Mouse (Mus musculus): ENCODE data around the gene Arhgef12. TPM values are rescaled to one million over a fixed set of nuclear protein-coding genes. Genes with fewer than 3 reads are reported as not detected.
"Not testable (repeated sequence)": the region's sequence is repeated elsewhere in the genome, so short reads cannot be mapped to it uniquely, and the experiment has no call there.

The Arhgef12 gene
- polyA plus RNA-seq, 1 experiment from 2014 or later: 14.0 TPM

DNA sequence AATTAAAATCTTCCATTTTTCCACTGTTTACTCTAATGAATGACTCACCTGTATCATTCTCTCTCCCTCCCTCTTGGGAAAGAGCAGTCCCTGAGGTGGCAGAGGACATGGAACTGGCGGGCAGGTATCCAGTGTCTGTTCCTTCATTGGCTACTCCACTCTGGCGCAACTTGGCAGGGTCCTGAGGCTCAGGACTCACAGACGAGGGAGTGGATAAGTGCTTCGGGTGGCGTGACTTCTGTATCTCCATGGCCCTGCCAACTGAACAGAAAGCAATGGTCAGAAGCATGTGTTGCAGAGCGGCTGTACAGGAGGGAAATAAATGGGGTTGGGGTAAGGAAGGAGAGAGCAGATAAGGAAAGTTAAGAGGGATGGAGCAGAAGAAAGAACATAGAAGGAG is 109.5 kb downstream of the Arhgef12 start:
- WGBS: 92% methylated on average over 6 of the region's 6 CpGs
- Histone ChIP-seq H3K27me3 (replicated peaks; ENCODE audit: control insufficient read depth, insufficient read depth, low read length) (no peaks in the 10 kb centered on the region), H3K9ac (ENCODE audit: low read depth, low read length) (no peak overlapping the region), H3K4me1 (ENCODE audit: control insufficient read depth, insufficient read depth, low read length) (no peaks in the 10 kb centered on the region), H3K36me3 (ENCODE audit: control insufficient read depth, insufficient read depth, low read length) (peaks cover 92% of the 10 kb centered on the region), H3K4me2 (ENCODE audit: low read depth, low read length) (no peak overlapping the region), H3K9me3 (ENCODE audit: control insufficient read depth, low read length) (no peaks in the 10 kb centered on the region), H3K27ac (replicated peaks; ENCODE audit: low read depth, low read length) (no peak overlapping the region), H3K4me3 (ENCODE audit: low read depth, low read length) (no peak overlapping the region)
- ATAC-seq (ENCODE audit: low read depth) (no peak), DNase-seq (ENCODE audit: low spot score) (no peak)

DNA sequence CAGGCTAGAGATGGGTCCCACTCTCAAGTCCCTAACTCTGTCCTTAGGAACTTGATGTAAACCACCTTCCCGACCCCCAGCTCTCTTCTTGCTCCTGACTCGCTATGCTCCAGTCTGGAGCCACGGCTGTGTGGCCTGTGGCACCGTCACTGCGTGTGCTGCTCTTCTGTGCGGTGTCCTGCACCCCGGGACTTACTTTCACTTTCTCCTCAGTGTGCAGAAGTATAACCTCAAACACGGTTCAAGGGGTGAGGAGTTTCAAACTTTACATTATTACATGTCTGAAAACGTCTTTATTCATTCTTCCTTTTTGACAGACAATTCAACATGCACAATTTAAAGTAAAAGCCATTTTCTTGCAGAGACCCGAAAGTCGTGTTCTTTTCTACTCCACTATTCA is 111.7 kb downstream of the Arhgef12 start:
- DNase-seq (ENCODE audit: low spot score): no peak
- Histone ChIP-seq H3K4me1 (ENCODE audit: control insufficient read depth, insufficient read depth, low read length) (no peaks in the 10 kb centered on the region), H3K9me3 (ENCODE audit: control insufficient read depth, low read length) (no peaks in the 10 kb centered on the region), H3K4me3 (ENCODE audit: low read depth, low read length) (no peak overlapping the region), H3K36me3 (ENCODE audit: control insufficient read depth, insufficient read depth, low read length) (peaks cover 88% of the 10 kb centered on the region), H3K27me3 (replicated peaks; ENCODE audit: control insufficient read depth, insufficient read depth, low read length) (no peaks in the 10 kb centered on the region), H3K4me2 (ENCODE audit: low read depth, low read length) (no peak overlapping the region), H3K27ac (replicated peaks; ENCODE audit: low read depth, low read length) (no peak overlapping the region), H3K9ac (ENCODE audit: low read depth, low read length) (no peak overlapping the region)
- WGBS: 93% methylated on average over 11 of the region's 11 CpGs
- no peak for ATAC-seq (ENCODE audit: low read depth)

GRCm38 (mm10) chr9:42994708-42995107 is 112.3 kb downstream of the Arhgef12 start:
- H3K9me3 ChIP-seq (ENCODE audit: control insufficient read depth, low read length): no peaks in the 10 kb centered on the region
- DNase-seq (ENCODE audit: low spot score) (no peak), ATAC-seq (ENCODE audit: low read depth) (no peak)
- H3K27ac ChIP-seq (replicated peaks; ENCODE audit: low read depth, low read length): no peak overlapping the region
- no peaks in the 10 kb centered on the region for H3K27me3 ChIP-seq (replicated peaks; ENCODE audit: control insufficient read depth, insufficient read depth, low read length)
- no peak overlapping the region for H3K4me2 ChIP-seq (ENCODE audit: low read depth, low read length)
- peaks cover 86% of the 10 kb centered on the region for H3K36me3 ChIP-seq (ENCODE audit: control insufficient read depth, insufficient read depth, low read length)
- WGBS: 90% methylated on average over 4 of the region's 4 CpGs
- H3K4me3 ChIP-seq (ENCODE audit: low read depth, low read length): no peak overlapping the region
- no peak overlapping the region for H3K9ac ChIP-seq (ENCODE audit: low read depth, low read length)
- H3K4me1 ChIP-seq (ENCODE audit: control insufficient read depth, insufficient read depth, low read length): no peaks in the 10 kb centered on the region

DNA sequence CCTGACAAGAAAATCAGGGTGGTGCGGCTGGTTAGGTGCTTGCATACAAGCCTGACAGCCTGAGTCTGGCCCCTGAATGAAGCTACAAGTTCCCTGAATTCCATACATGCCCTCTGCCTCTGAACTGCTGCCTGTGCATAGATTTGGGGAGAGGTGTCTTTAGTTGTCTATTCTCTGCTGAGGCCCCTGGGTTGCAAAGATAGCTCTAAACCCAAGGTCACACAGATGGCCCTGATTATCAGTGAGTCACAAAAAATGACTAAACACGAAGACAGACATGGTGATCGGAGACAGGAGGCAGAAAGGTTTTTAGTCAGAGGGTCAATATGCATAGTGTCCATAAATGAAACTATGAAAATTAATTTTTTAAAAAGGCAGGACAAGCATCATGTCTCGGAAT is 113.4 kb downstream of the Arhgef12 start:
- Histone ChIP-seq H3K9ac (ENCODE audit: low read depth, low read length) (no peak overlapping the region), H3K27ac (replicated peaks; ENCODE audit: low read depth, low read length) (no peak overlapping the region), H3K4me1 (ENCODE audit: control insufficient read depth, insufficient read depth, low read length) (no peaks in the 10 kb centered on the region), H3K36me3 (ENCODE audit: control insufficient read depth, insufficient read depth, low read length) (peaks cover 83% of the 10 kb centered on the region), H3K27me3 (replicated peaks; ENCODE audit: control insufficient read depth, insufficient read depth, low read length) (no peaks in the 10 kb centered on the region), H3K9me3 (ENCODE audit: control insufficient read depth, low read length) (no peaks in the 10 kb centered on the region), H3K4me2 (ENCODE audit: low read depth, low read length) (no peak overlapping the region), H3K4me3 (ENCODE audit: low read depth, low read length) (no peak overlapping the region)
- WGBS: 82% methylated on average over 4 of the region's 4 CpGs
- ATAC-seq (ENCODE audit: low read depth) (no peak), DNase-seq (ENCODE audit: low spot score) (no peak)

GRCm38 (mm10) chr9:42987988-42988387 is 119.1 kb downstream of the Arhgef12 start:
- Histone ChIP-seq H3K4me1 (ENCODE audit: control insufficient read depth, insufficient read depth, low read length) (no peaks in the 10 kb centered on the region), H3K27ac (replicated peaks; ENCODE audit: low read depth, low read length) (no peak overlapping the region), H3K4me3 (ENCODE audit: low read depth, low read length) (no peak overlapping the region), H3K9me3 (ENCODE audit: control insufficient read depth, low read length) (no peaks in the 10 kb centered on the region), H3K4me2 (ENCODE audit: low read depth, low read length) (no peak overlapping the region), H3K9ac (ENCODE audit: low read depth, low read length) (no peak overlapping the region), H3K27me3 (replicated peaks; ENCODE audit: control insufficient read depth, insufficient read depth, low read length) (no peaks in the 10 kb centered on the region), H3K36me3 (ENCODE audit: control insufficient read depth, insufficient read depth, low read length) (peaks cover 84% of the 10 kb centered on the region)
- DNase-seq (ENCODE audit: low spot score) (no peak), ATAC-seq (ENCODE audit: low read depth) (no peak)
- WGBS: 88% methylated on average over 4 of the region's 4 CpGs

DNA sequence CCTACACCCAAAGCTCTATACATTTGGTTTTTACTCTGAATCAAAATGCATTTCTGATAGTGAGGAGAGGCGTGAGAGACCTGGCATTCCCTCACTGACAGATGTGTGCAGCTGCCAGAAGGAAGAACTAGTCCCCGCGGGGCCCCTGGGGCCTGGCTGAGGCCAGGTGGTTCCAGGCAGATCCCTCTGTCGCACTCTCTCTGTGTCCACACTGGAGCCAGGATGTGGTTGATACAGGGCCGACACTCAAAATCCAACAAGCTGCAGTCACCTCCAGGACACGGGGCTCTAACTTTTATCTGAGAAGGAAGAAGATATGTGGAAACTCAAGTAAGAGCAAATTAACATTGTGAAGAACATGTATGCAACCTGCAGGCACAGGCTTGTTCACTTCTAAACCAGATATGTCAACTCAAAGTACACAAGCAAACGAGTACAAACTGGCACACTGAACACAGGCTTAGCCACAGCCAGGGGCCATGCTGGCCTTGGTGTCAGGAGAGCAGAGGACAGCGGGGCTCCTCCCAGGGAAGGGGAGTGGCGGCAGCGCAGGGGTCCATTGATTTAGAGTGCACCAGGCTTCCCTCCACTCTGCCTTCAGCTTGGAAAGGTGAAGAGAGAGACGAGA is 138.0 kb downstream of the Arhgef12 start:
- H3K4me1 ChIP-seq (ENCODE audit: control insufficient read depth, insufficient read depth, low read length): no peaks in the 10 kb centered on the region
- DNase-seq (ENCODE audit: low spot score) (peak; percentile 55), ATAC-seq (ENCODE audit: low read depth) (peak; percentile 65)
- peaks cover 76% of the 10 kb centered on the region for H3K36me3 ChIP-seq (ENCODE audit: control insufficient read depth, insufficient read depth, low read length)
- no peaks in the 10 kb centered on the region for H3K9me3 ChIP-seq (ENCODE audit: control insufficient read depth, low read length)
- 59% methylated on average over 11 of the region's 11 CpGs for WGBS
- no peak overlapping the region for H3K4me3 ChIP-seq (ENCODE audit: low read depth, low read length)
- no peaks in the 10 kb centered on the region for H3K27me3 ChIP-seq (replicated peaks; ENCODE audit: control insufficient read depth, insufficient read depth, low read length)
- no peak overlapping the region for H3K9ac ChIP-seq (ENCODE audit: low read depth, low read length)
- H3K27ac ChIP-seq (replicated peaks; ENCODE audit: low read depth, low read length): no peak overlapping the region
- no peak overlapping the region for H3K4me2 ChIP-seq (ENCODE audit: low read depth, low read length)

DNA sequence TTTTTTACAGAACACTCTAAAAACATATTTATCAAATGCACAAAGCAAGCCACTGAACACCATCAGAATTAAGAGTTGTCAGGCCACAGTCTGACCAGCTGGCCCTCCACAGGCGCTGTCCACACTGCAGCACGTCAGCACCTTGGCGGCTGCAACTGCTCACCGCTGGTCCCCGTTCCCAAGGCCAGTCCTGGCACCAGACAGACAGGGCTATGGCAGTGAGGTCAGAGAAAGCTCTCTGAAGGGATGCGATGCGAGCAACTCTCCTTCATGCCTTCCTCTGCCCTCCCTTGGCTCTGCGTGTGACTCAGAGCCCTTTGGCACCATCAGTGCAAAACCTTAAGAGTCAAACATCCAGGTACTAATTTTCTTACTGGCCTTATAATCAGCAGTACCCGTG is 139.3 kb downstream of the Arhgef12 start:
- WGBS: 84% methylated on average over 9 of the region's 9 CpGs
- Histone ChIP-seq H3K4me2 (ENCODE audit: low read depth, low read length) (no peak overlapping the region), H3K27me3 (replicated peaks; ENCODE audit: control insufficient read depth, insufficient read depth, low read length) (no peaks in the 10 kb centered on the region), H3K36me3 (ENCODE audit: control insufficient read depth, insufficient read depth, low read length) (peaks cover 64% of the 10 kb centered on the region), H3K4me1 (ENCODE audit: control insufficient read depth, insufficient read depth, low read length) (no peaks in the 10 kb centered on the region), H3K27ac (replicated peaks; ENCODE audit: low read depth, low read length) (no peak overlapping the region), H3K9ac (ENCODE audit: low read depth, low read length) (no peak overlapping the region), H3K9me3 (ENCODE audit: control insufficient read depth, low read length) (no peaks in the 10 kb centered on the region), H3K4me3 (ENCODE audit: low read depth, low read length) (no peak overlapping the region)
- no peak for ATAC-seq (ENCODE audit: low read depth)
- DNase-seq (ENCODE audit: low spot score): no peak

GRCm38 (mm10) chr9:42964809-42965208 is 142.2 kb downstream of the Arhgef12 start:
- H3K36me3 ChIP-seq (ENCODE audit: control insufficient read depth, insufficient read depth, low read length): peaks cover 34% of the 10 kb centered on the region
- DNase-seq (ENCODE audit: low spot score); H3K9me3 ChIP-seq (ENCODE audit: control insufficient read depth, low read length); H3K4me1 ChIP-seq (ENCODE audit: control insufficient read depth, insufficient read depth, low read length); H3K4me3 ChIP-seq (ENCODE audit: low read depth, low read length); H3K27me3 ChIP-seq (replicated peaks; ENCODE audit: control insufficient read depth, insufficient read depth, low read length); ATAC-seq (ENCODE audit: low read depth); H3K4me2 ChIP-seq (ENCODE audit: low read depth, low read length); H3K27ac ChIP-seq (replicated peaks; ENCODE audit: low read depth, low read length); H3K9ac ChIP-seq (ENCODE audit: low read depth, low read length): not testable (repeated sequence)
- whole genome bisulfite sequencing: 91% methylated on average over 2 of the region's 3 CpGs

DNA sequence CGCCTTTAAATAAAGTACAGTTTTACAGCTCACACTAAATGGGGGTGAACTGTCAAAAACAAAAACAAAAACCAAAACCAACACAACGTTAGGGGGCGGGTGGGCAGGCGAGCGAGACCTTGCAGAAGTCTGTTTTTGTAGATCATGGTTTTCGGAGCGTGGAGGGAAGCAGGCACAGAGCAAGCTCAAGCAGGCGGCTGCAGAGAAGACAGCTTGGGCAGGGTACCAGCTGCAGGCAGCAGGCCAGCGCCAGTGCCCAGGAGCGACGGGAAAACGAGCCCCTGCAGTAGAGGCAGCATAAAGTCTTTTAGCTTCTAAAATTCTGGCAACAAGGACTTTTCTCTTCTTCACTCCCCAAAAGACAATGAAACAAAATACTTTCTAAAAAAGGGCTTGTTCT is 142.7 kb downstream of the Arhgef12 start:
- Histone ChIP-seq H3K9ac (ENCODE audit: low read depth, low read length) (no peak overlapping the region), H3K27me3 (replicated peaks; ENCODE audit: control insufficient read depth, insufficient read depth, low read length) (no peaks in the 10 kb centered on the region), H3K9me3 (ENCODE audit: control insufficient read depth, low read length) (no peaks in the 10 kb centered on the region), H3K27ac (replicated peaks; ENCODE audit: low read depth, low read length) (no peak overlapping the region), H3K4me2 (ENCODE audit: low read depth, low read length) (no peak overlapping the region), H3K36me3 (ENCODE audit: control insufficient read depth, insufficient read depth, low read length) (peaks cover 30% of the 10 kb centered on the region), H3K4me1 (ENCODE audit: control insufficient read depth, insufficient read depth, low read length) (no peaks in the 10 kb centered on the region), H3K4me3 (ENCODE audit: low read depth, low read length) (no peak overlapping the region)
- no peak for DNase-seq (ENCODE audit: low spot score)
- ATAC-seq (ENCODE audit: low read depth): no peak
- 75% methylated on average over 12 of the region's 12 CpGs for WGBS
